Comparison of ENCODE assay signal across 18 mouse cellular contexts in genomic region chr4:56698671-56699070, GRCm38 (mm10). TPM values are rescaled to one million over a fixed set of nuclear protein-coding genes. Genes with fewer than 3 reads are reported as not detected.
"Had no signal": no experiment of that assay in that cellular context is flagged by ENCODE, and none has a peak within 500 bp of the region (broad histone marks: within the 10 kb centered on the region; RNA-seq: fewer than 3 reads in every experiment).

No protein-coding gene starts in this region.

- H3K4me3 ChIP-seq: kidney, embryonic 15.5 days; limb, embryonic 12.5 days; liver, embryonic 13.5 days; midbrain, embryonic 13.5 days had no signal

- H3K27me3 ChIP-seq: kidney, embryonic 15.5 days; limb, embryonic 12.5 days; liver, embryonic 13.5 days; midbrain, embryonic 13.5 days had no signal

- DNase-seq: kidney, adult 2 months; kidney, postnatal 36 days; layer of hippocampus, adult 9-11 months; liver; liver, embryonic 13.5 days; liver, postnatal 0 days; lung, postnatal 36 days; right cerebral cortex, postnatal 14 days; thymus, postnatal 4 days had no signal

- H3K4me1 ChIP-seq: limb, embryonic 12.5 days; liver, embryonic 13.5 days had no signal

- H3K9ac ChIP-seq: kidney, embryonic 15.5 days; limb, embryonic 12.5 days; liver, embryonic 13.5 days; liver, postnatal 0 days; midbrain, embryonic 13.5 days had no signal

- H3K9me3 ChIP-seq: kidney, embryonic 15.5 days; limb, embryonic 12.5 days; liver, embryonic 13.5 days; midbrain, embryonic 13.5 days had no signal

- H3K27ac ChIP-seq: kidney, embryonic 15.5 days; limb, embryonic 12.5 days; liver, embryonic 13.5 days; midbrain, embryonic 13.5 days had no signal

- H3K36me3 ChIP-seq: kidney, embryonic 15.5 days; limb, embryonic 12.5 days; liver, embryonic 13.5 days; midbrain, embryonic 13.5 days had no signal

- H3K4me2 ChIP-seq: kidney, embryonic 15.5 days; limb, embryonic 12.5 days; liver, embryonic 13.5 days; midbrain, embryonic 13.5 days had no signal

- ATAC-seq: liver, postnatal 0 days; midbrain, embryonic 13.5 days had no signal

RNA-seq across cellular contexts. Expression of gene Gm26657, which starts 41.2 kb away (rescaled TPM):
- polyA plus RNA-seq: kidney, adult 2 months; kidney, embryonic 15.5 days; limb, embryonic 12.5 days; liver, embryonic 13.5 days; liver, postnatal 0 days; lung, embryonic 16.5 days; midbrain, embryonic 13.5 days; midbrain, postnatal 0 days; neural tube, embryonic 14.5 days; small intestine, adult 2 months; stomach, embryonic 14.5 days; thymus, postnatal 0 days had no signal

RNA-seq across cellular contexts. Expression of gene Actl7b, which starts 42.6 kb away (rescaled TPM):
- polyA plus RNA-seq: kidney, embryonic 15.5 days; liver, embryonic 13.5 days; liver, postnatal 0 days; lung, embryonic 16.5 days; midbrain, embryonic 13.5 days; midbrain, postnatal 0 days; neural tube, embryonic 14.5 days; small intestine, adult 2 months; stomach, embryonic 14.5 days; thymus, postnatal 0 days had no signal

RNA-seq across cellular contexts. Expression of gene Actl7a, which starts 44.5 kb away (rescaled TPM):
- polyA plus RNA-seq: kidney, embryonic 15.5 days; limb, embryonic 12.5 days; liver, embryonic 13.5 days; liver, postnatal 0 days; lung, embryonic 16.5 days; midbrain, postnatal 0 days; neural tube, embryonic 14.5 days; small intestine, adult 2 months; stomach, embryonic 14.5 days; thymus, postnatal 0 days had no signal
